Mouse (Mus musculus) liver, embryonic 12.5 days (tissue): ENCODE measurements around the gene Nup210l. TPM values are rescaled to one million over a fixed set of nuclear protein-coding genes. Genes with fewer than 3 reads are reported as not detected.
"Not testable (repeated sequence)": the region's sequence is repeated elsewhere in the genome, so short reads cannot be mapped to it uniquely, and the experiment has no call there.

Experiments used
- ATAC-seq: fragments of 200-750 bp; cut with Nextera tagmentation; 2 replicates; pipeline ENCODE4 v1.8.0; 2017; ENCODE audit warnings: moderate number of reproducible peaks, mild to moderate bottlenecking, moderate library complexity
- H3K27ac ChIP-seq: fragments of 300-500 bp; sonication (generic); 2 replicates; pipeline ENCODE4 v1.5.1; 2016; ENCODE audit warnings: mild to moderate bottlenecking
- H3K27me3 ChIP-seq: fragments of 300-500 bp; sonication (generic); replicated peaks from 2 replicates; pipeline ENCODE4 v1.6.1; 2016; ENCODE audit warnings: mild to moderate bottlenecking, moderate library complexity
- H3K36me3 ChIP-seq: fragments of 300-500 bp; sonication (generic); 2 replicates; pipeline ENCODE4 v1.6.1; 2016; ENCODE audit warnings: mild to moderate bottlenecking, moderate library complexity
- H3K4me1 ChIP-seq: fragments of 300-500 bp; sonication (generic); 2 replicates; pipeline ENCODE4 v1.6.1; 2016
- H3K4me2 ChIP-seq: fragments of 300-500 bp; sonication (generic); 2 replicates; pipeline ENCODE4 v1.6.1; 2016; ENCODE audit warnings: mild to moderate bottlenecking, moderate library complexity
- H3K4me3 ChIP-seq: fragments of 300-500 bp; sonication (generic); 2 replicates; pipeline ENCODE4 v1.5.1; 2016; ENCODE audit warnings: mild to moderate bottlenecking, moderate library complexity
- H3K9ac ChIP-seq: fragments of 300-500 bp; sonication (generic); 2 replicates; pipeline ENCODE4 v1.6.1; 2016; ENCODE audit warnings: mild to moderate bottlenecking, moderate library complexity
- H3K9me3 ChIP-seq: fragments of 300-500 bp; sonication (generic); replicated peaks from 2 replicates; pipeline ENCODE4 v1.6.1; 2016; ENCODE audit warnings: mild to moderate bottlenecking, moderate library complexity
- WGBS: fragments of 180-500 bp; shearing (Covaris S2); methylation state at CpG from one replicate; pipeline ENCODE4 v1.1.7; 2016; ENCODE audit not compliant: insufficient replicate concordance; 5-methylcytosine and 5-hydroxymethylcytosine counted together
- polyA plus RNA-seq: library from polyadenylated mRNA; unstranded; fragments of >200 nt; fragmentation: Nextera tagmentation; extraction: Ambion mirVana; gene quantifications from 2 replicates; pipeline ENCODE4 v1.2.1, GENCODE M21; 2016

Gene Nup210l
- polyA plus RNA-seq, 1 experiment from 2014 or later = 0.19 TPM

GRCm38 (mm10) chr3:90097928-90098327 lies 6.0 kb upstream of the Nup210l start:
- Histone ChIP-seq H3K27ac (no peak overlapping the region), H3K27me3 (no peaks in the 10 kb centered on the region), H3K4me2 (no peak overlapping the region), H3K4me1 (0 out of 2 replicates have a peak, but pooled peaks cover 13% of the 10 kb centered on the region), H3K36me3 (peaks cover 86% of the 10 kb centered on the region), H3K9ac (no peak overlapping the region), H3K4me3 (no peak overlapping the region), H3K9me3 (no peaks in the 10 kb centered on the region)
- 79% methylated on average over 5 of the region's 5 CpGs for WGBS
- ATAC-seq = no peak

- Histone ChIP-seq H3K9ac (no peak overlapping the region), H3K9me3 (no peaks in the 10 kb centered on the region), H3K27ac (no peak overlapping the region), H3K4me1 (no peaks in the 10 kb centered on the region), H3K4me2 (no peak overlapping the region), H3K27me3 (no peaks in the 10 kb centered on the region), H3K4me3 (no peak overlapping the region), H3K36me3 (peaks cover 56% of the 10 kb centered on the region)
- no peak for ATAC-seq
- WGBS = 79% methylated on average over 3 of the region's 3 CpGs
These were observed 2.9 kb upstream of the Nup210l start for GRCm38 (mm10) chr3:90101010-90101409.

- ATAC-seq = no peak
- 87% methylated on average over 2 of the region's 2 CpGs for WGBS
- H3K36me3 ChIP-seq = peaks cover 52% of the 10 kb centered on the region
- no peak overlapping the region for H3K4me2 ChIP-seq
- no peak overlapping the region for H3K27ac ChIP-seq
- H3K4me1 ChIP-seq = no peaks in the 10 kb centered on the region
- H3K4me3 ChIP-seq = no peak overlapping the region
- no peaks in the 10 kb centered on the region for H3K27me3 ChIP-seq
- no peaks in the 10 kb centered on the region for H3K9me3 ChIP-seq
- no peak overlapping the region for H3K9ac ChIP-seq
These were observed 2.3 kb upstream of the Nup210l start for GRCm38 (mm10) chr3:90101673-90102072.

- no peaks in the 10 kb centered on the region for H3K4me1 ChIP-seq
- WGBS = 72% methylated on average over 2 of the region's 2 CpGs
These were observed 1.7 kb upstream of the Nup210l start for GRCm38 (mm10) chr3:90102239-90102638.

GRCm38 (mm10) chr3:90103176-90103575 lies 756 bp upstream of the Nup210l start:
- peaks cover 38% of the 10 kb centered on the region for H3K36me3 ChIP-seq
- no peaks in the 10 kb centered on the region for H3K27me3 ChIP-seq
- H3K4me1 ChIP-seq = no peaks in the 10 kb centered on the region
- no peak overlapping the region for H3K9ac ChIP-seq
- no peak overlapping the region for H3K4me3 ChIP-seq
- 71% methylated on average over 2 of the region's 2 CpGs for WGBS
- H3K9me3 ChIP-seq = no peaks in the 10 kb centered on the region
- no peak overlapping the region for H3K27ac ChIP-seq
- ATAC-seq = no peak
- H3K4me2 ChIP-seq = no peak overlapping the region

More at GRCm38 (mm10) chr3:90102239-90102638, 1.7 kb upstream of the Nup210l start:
- H3K4me3 ChIP-seq = no peak overlapping the region
- H3K27me3 ChIP-seq = no peaks in the 10 kb centered on the region
- no peak overlapping the region for H3K9ac ChIP-seq
- H3K4me2 ChIP-seq = no peak overlapping the region
- no peak for ATAC-seq
- H3K9me3 ChIP-seq = no peaks in the 10 kb centered on the region
- H3K36me3 ChIP-seq = peaks cover 48% of the 10 kb centered on the region
- H3K27ac ChIP-seq = no peak overlapping the region

GRCm38 (mm10) chr3:90111706-90112105 lies 7.8 kb downstream of the Nup210l start:
- no peak overlapping the region for H3K4me2 ChIP-seq
- no peaks in the 10 kb centered on the region for H3K9me3 ChIP-seq
- H3K36me3 ChIP-seq = no peaks in the 10 kb centered on the region
- no peaks in the 10 kb centered on the region for H3K27me3 ChIP-seq
- H3K9ac ChIP-seq = no peak overlapping the region
- ATAC-seq = no peak
- H3K27ac ChIP-seq = no peak overlapping the region
- 68% methylated on average over 2 of the region's 2 CpGs for WGBS
- H3K4me3 ChIP-seq = no peak overlapping the region
- H3K4me1 ChIP-seq = no peaks in the 10 kb centered on the region

- H3K9ac ChIP-seq = no peak overlapping the region
- H3K4me1 ChIP-seq = no peaks in the 10 kb centered on the region
- no peak overlapping the region for H3K4me3 ChIP-seq
- H3K27me3 ChIP-seq = no peaks in the 10 kb centered on the region
- H3K4me2 ChIP-seq = no peak overlapping the region
- WGBS = 77% methylated on average over 2 of the region's 2 CpGs
- no peak for ATAC-seq
- H3K9me3 ChIP-seq = no peaks in the 10 kb centered on the region
- H3K36me3 ChIP-seq = no peaks in the 10 kb centered on the region
- no peak overlapping the region for H3K27ac ChIP-seq
These were observed 10.4 kb downstream of the Nup210l start for GRCm38 (mm10) chr3:90114342-90114741.

- ATAC-seq = no peak
- no peaks in the 10 kb centered on the region for H3K27me3 ChIP-seq
- no peaks in the 10 kb centered on the region for H3K4me1 ChIP-seq
- H3K27ac ChIP-seq = no peak overlapping the region
- no peaks in the 10 kb centered on the region for H3K9me3 ChIP-seq
- 74% methylated on average over 3 of the region's 3 CpGs for WGBS
- H3K9ac ChIP-seq = no peak overlapping the region
- no peaks in the 10 kb centered on the region for H3K36me3 ChIP-seq
- no peak overlapping the region for H3K4me3 ChIP-seq
- no peak overlapping the region for H3K4me2 ChIP-seq
These were observed 11.6 kb downstream of the Nup210l start for GRCm38 (mm10) chr3:90115526-90115925.

GRCm38 (mm10) chr3:90118132-90118790 lies 14.3 kb downstream of the Nup210l start:
- Histone ChIP-seq H3K4me3 (no peak overlapping the region), H3K9ac (no peak overlapping the region), H3K4me1 (no peaks in the 10 kb centered on the region), H3K27me3 (no peaks in the 10 kb centered on the region), H3K4me2 (no peak overlapping the region), H3K27ac (no peak overlapping the region), H3K9me3 (no peaks in the 10 kb centered on the region), H3K36me3 (no peaks in the 10 kb centered on the region)
- no peak for ATAC-seq
- WGBS = 76% methylated on average over 13 of the region's 13 CpGs

GRCm38 (mm10) chr3:90122036-90122435 lies 18.1 kb downstream of the Nup210l start:
- H3K9ac ChIP-seq, ATAC-seq, H3K9me3 ChIP-seq, H3K4me2 ChIP-seq, H3K27me3 ChIP-seq, H3K4me1 ChIP-seq, H3K36me3 ChIP-seq, H3K27ac ChIP-seq, H3K4me3 ChIP-seq: not testable (repeated sequence)
- WGBS = 71% methylated on average over 5 of the region's 5 CpGs

- WGBS = 48% methylated on average over 5 of the region's 5 CpGs
These were observed 21.8 kb downstream of the Nup210l start for GRCm38 (mm10) chr3:90125710-90126109.

GRCm38 (mm10) chr3:90127881-90128280 lies 23.9 kb downstream of the Nup210l start:
- no peak overlapping the region for H3K4me3 ChIP-seq
- 86% methylated on average over 6 of the region's 6 CpGs for WGBS
- no peak for ATAC-seq
- H3K4me1 ChIP-seq = no peaks in the 10 kb centered on the region
- no peak overlapping the region for H3K4me2 ChIP-seq
- H3K36me3 ChIP-seq = no peaks in the 10 kb centered on the region
- H3K9ac ChIP-seq = no peak overlapping the region
- H3K9me3 ChIP-seq = no peaks in the 10 kb centered on the region
- H3K27me3 ChIP-seq = no peaks in the 10 kb centered on the region
- no peak overlapping the region for H3K27ac ChIP-seq

More at GRCm38 (mm10) chr3:90125710-90126109, 21.8 kb downstream of the Nup210l start:
- Histone ChIP-seq H3K9me3 (no peaks in the 10 kb centered on the region), H3K27me3 (no peaks in the 10 kb centered on the region), H3K36me3 (no peaks in the 10 kb centered on the region), H3K4me3 (no peak overlapping the region), H3K4me2 (no peak overlapping the region), H3K27ac (no peak overlapping the region), H3K4me1 (no peaks in the 10 kb centered on the region), H3K9ac (no peak overlapping the region)
- ATAC-seq = no peak

- no peak overlapping the region for H3K4me2 ChIP-seq
- no peaks in the 10 kb centered on the region for H3K9me3 ChIP-seq
- 49% methylated on average over 3 of the region's 3 CpGs for WGBS
- H3K4me3 ChIP-seq = no peak overlapping the region
- no peak overlapping the region for H3K9ac ChIP-seq
- H3K36me3 ChIP-seq = no peaks in the 10 kb centered on the region
- H3K4me1 ChIP-seq = no peaks in the 10 kb centered on the region
- no peaks in the 10 kb centered on the region for H3K27me3 ChIP-seq
- ATAC-seq = no peak
- H3K27ac ChIP-seq = no peak overlapping the region
These were observed 28.8 kb downstream of the Nup210l start for GRCm38 (mm10) chr3:90132745-90133144.
